27 mouse cellular contexts compared by ENCODE assay signal in the genomic region with DNA sequence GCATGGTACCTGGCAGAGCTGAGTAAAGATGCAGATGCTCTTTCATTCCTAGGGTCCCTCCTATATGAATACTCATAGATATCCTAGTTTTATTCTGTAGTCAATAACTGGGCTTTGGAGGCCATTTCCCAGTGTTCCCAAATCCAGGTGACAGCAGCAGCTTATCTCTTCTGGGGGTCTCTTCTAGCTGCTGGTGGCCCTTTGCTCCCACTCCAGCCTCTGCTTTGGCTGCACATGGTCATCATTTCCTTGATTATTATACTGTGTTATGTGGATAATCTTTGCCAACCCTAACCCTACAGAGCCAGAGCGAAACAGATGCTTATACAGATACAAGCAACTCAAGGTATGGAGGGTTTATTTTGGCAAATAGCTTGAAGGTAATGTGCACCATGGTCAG. TPM values are rescaled to one million over a fixed set of nuclear protein-coding genes. Genes with fewer than 3 reads are reported as not detected.
"Had no signal": no experiment of that assay in that cellular context is flagged by ENCODE, and none has a peak within 500 bp of the region (broad histone marks: within the 10 kb centered on the region; RNA-seq: fewer than 3 reads in every experiment).

No protein-coding gene starts in this region.

- DNase-seq: heart, postnatal 14 days; heart, postnatal 36 days; heart, postnatal 4 days; kidney, adult 11 months; kidney, adult 18-20 months; kidney, adult 2 months; kidney, adult 8-10 months; kidney, adult 9 months; kidney, postnatal 10 days; kidney, postnatal 14 days; kidney, postnatal 25 days; kidney, postnatal 36 days; kidney, postnatal 4 days; layer of hippocampus, adult 9-11 months; layer of hippocampus, postnatal 36 days had no signal

RNA-seq across cellular contexts. Expression of gene Tnp1, which starts 8.9 kb away (rescaled TPM):
- total RNA-seq: heart, postnatal 14 days; heart, postnatal 25 days; heart, postnatal 36 days; heart, postnatal 4 days; hematopoietic stem cell, adult 5-6 weeks; hindbrain, postnatal 0 days; layer of hippocampus, adult 18-20 months; layer of hippocampus, adult 2 months; layer of hippocampus, adult 8-10 months; layer of hippocampus, postnatal 10 days; layer of hippocampus, postnatal 14 days; layer of hippocampus, postnatal 25 days; layer of hippocampus, postnatal 36 days; left cerebral cortex, adult 18-20 months; left cerebral cortex, adult 2 months; left cerebral cortex, adult 8-10 months had no signal
